In the genomic region with DNA sequence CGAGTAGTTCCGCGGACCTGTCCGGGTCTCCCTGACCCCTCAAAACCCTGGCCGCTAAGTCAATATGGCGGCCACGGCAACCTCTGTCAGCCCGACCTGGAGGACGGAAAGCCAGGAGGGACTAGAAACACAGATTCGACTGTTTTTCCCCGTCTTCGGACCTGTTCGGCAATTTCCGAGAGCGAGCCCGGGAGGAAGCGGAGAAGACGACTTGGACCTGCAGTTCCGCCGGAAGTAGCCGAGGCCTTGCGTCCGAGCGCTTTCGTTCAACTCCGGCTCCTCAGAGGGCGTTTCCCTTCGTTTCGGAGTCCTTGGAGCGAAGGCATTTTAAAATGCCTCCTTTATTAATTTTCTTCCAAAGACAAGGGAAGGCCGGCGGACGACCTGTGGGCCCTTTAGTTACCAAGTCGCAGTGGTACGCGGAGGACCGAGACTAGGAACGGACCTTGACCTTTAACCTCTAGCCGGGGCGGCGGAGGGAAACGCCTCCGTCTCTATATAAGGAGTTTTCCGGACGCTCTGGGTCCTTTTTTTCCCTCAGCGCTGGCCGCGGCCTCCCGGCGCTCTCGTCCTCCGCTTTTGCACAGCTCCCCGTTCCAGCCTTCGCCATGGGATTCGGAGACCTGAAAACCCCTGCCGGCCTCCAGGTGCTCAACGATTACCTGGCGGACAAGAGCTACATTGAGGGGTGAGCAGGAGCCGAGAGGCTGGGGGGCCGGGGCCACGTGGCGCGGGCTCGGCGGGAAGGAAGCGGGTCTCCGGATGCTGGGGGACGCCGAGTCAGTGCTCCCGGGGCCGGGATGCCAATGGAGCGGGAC, we compare ENCODE assay signal across 8 mouse cellular contexts. TPM values are rescaled to one million over a fixed set of nuclear protein-coding genes. Genes with fewer than 3 reads are reported as not detected.
DNase-seq lines count a peak whose midpoint lies in the region; ATAC-seq lines count a peak whose summit lies in the region.

Eef1b2 (plus strand) TSS at position 222 of the 818 bp plus-strand sequence.
Ndufs1 (minus strand) TSS at position 230 of the 818 bp plus-strand sequence.

- ATAC-seq in inflammation-experienced regulatory T-cells, adult 6 months: peak; percentile 83
- ATAC-seq in megakaryocyte-erythroid progenitor cell, adult 5-6 weeks (replicated peaks; ENCODE audit: low FRiP score, low TSS enrichment, poor library complexity, severe bottlenecking): peak; percentile 82

- intact Hi-C loops in gastrocnemius, postnatal 14 days (cut with DNase I; ENCODE audit: low total_unique reads): no loop called here
- intact Hi-C loops in left cerebral cortex, postnatal 10 days (cut with DNase I): no loop called here

- DNase-seq in adrenal gland, adult (ENCODE audit: inconsistent age in 2 of 2, low spot score in 1 of 2): peak; percentile 98 to 99
- DNase-seq in embryo, embryonic 10.5 days (ENCODE audit: low spot score): peak; percentile 98
- peak; percentile 96 for DNase-seq in gastrocnemius, postnatal 14 days
- peak; percentile 98 to 99 for DNase-seq in left cerebral cortex, postnatal 10 days (ENCODE audit: extremely low spot score in 1 of 2, low spot score in 2 of 2)
- DNase-seq in right cerebral cortex, postnatal 25 days: peak; percentile 97
- peak; percentile 95 to 97 for DNase-seq in urinary bladder, postnatal 4 days (ENCODE audit: low spot score in 2 of 2)

RNA-seq across cellular contexts. Expression of gene Eef1b2, which starts in this region (rescaled TPM):
- 100 to 1,000 TPM; 386 to 417 TPM for total RNA-seq in gastrocnemius, postnatal 14 days (2021)
- polyA plus RNA-seq in inflammation-experienced regulatory T-cells, adult 6 months (2017; shearing (Covaris generic)): 1,000 to 10,000 TPM in 2 of 3 experiments, 100 to 1,000 TPM in 1; 826 to 1,123 (median 1,047) TPM
- 100 to 1,000 TPM; 488 to 516 TPM for total RNA-seq in left cerebral cortex, postnatal 10 days (2021)
- total RNA-seq in megakaryocyte-erythroid progenitor cell, adult 5-6 weeks (2014; fragmentation: Nextera tagmentation): 1,764 and 1,902 TPM in 2 replicates
- 3,394 and 4,141 TPM in 2 replicates for total RNA-seq in megakaryocyte-erythroid progenitor cell, adult 5-6 weeks (2017)

RNA-seq across cellular contexts. Expression of gene Ndufs1, which starts in this region (rescaled TPM):
- total RNA-seq in gastrocnemius, postnatal 14 days (2021): 100 to 1,000 TPM; 328 to 405 TPM
- polyA plus RNA-seq in inflammation-experienced regulatory T-cells, adult 6 months (2017; shearing (Covaris generic)): 100 to 1,000 TPM; 101 to 116 (median 108) TPM
- total RNA-seq in left cerebral cortex, postnatal 10 days (2021): 100 to 1,000 TPM; 143 TPM
- total RNA-seq in megakaryocyte-erythroid progenitor cell, adult 5-6 weeks (2014; fragmentation: Nextera tagmentation): 147 and 151 TPM in 2 replicates
- total RNA-seq in megakaryocyte-erythroid progenitor cell, adult 5-6 weeks (2017): 242 and 260 TPM in 2 replicates

Comparison
In these comparisons a context has a peak if more than half of its experiments do, and no peak if none do; other contexts are left out.
1. Peak in every context shown above with its lines: DNase-seq and ATAC-seq.